Mouse (Mus musculus) heart, embryonic 16.5 days (tissue): ENCODE measurements at regions not wholly inside any gene's neighbourhood (a gene's known extent, or its start where the extent isn't known, plus 50 kb on each side); places are given as distances from the start of the nearest gene placed in this dataset.
"Not testable (repeated sequence)": the region's sequence is repeated elsewhere in the genome, so short reads cannot be mapped to it uniquely, and the experiment has no call there.

Source experiments
- ATAC-seq: fragments of 200-750 bp; cut with Nextera tagmentation; replicated peaks from 2 replicates; pipeline ENCODE4 v1.8.0; 2017; ENCODE audit warnings: moderate number of reproducible peaks; ENCODE audit not compliant: insufficient read depth, low FRiP score; ENCODE audit errors: extremely low read depth
- H3K27ac ChIP-seq: fragments of 300-500 bp; sonication (generic); 2 replicates; pipeline ENCODE4 v1.5.1; 2014; ENCODE audit warnings: mild to moderate bottlenecking, low read length, control low read depth, moderate library complexity
- H3K27me3 ChIP-seq: fragments of 300-500 bp; sonication (generic); 2 replicates; pipeline ENCODE4 v1.6.1; 2014; ENCODE audit warnings: low read length, mixed read lengths; ENCODE audit not compliant: control insufficient read depth, insufficient read depth
- H3K36me3 ChIP-seq: fragments of 300-500 bp; sonication (generic); 2 replicates; pipeline ENCODE4 v1.6.1; 2014; ENCODE audit not compliant: control insufficient read depth, insufficient read depth
- H3K4me1 ChIP-seq: fragments of 300-500 bp; sonication (generic); 2 replicates; pipeline ENCODE4 v1.6.1; 2014; ENCODE audit warnings: low read length, mixed read lengths; ENCODE audit not compliant: control insufficient read depth, insufficient read depth
- H3K4me2 ChIP-seq: fragments of 300-500 bp; sonication (generic); 2 replicates; pipeline ENCODE4 v1.6.1; 2014; ENCODE audit warnings: low read depth, mild to moderate bottlenecking, control low read depth, low read length
- H3K4me3 ChIP-seq: fragments of 300-500 bp; sonication (generic); 2 replicates; pipeline ENCODE4 v1.5.1; 2014; ENCODE audit warnings: mild to moderate bottlenecking, control low read depth, low read length
- H3K9ac ChIP-seq: fragments of 300-500 bp; sonication (generic); 2 replicates; pipeline ENCODE4 v1.6.1; 2014; ENCODE audit warnings: low read length, control low read depth
- H3K9me3 ChIP-seq: fragments of 300-500 bp; sonication (generic); replicated peaks from 2 replicates; pipeline ENCODE4 v1.6.1; 2016; ENCODE audit warnings: low read length; ENCODE audit not compliant: control insufficient read depth
- WGBS: fragments of 180-500 bp; shearing (Covaris S2); extraction: QIAGEN DNeasy Blood & Tissue Kit; methylation state at CpG from one replicate; pipeline ENCODE4 v1.1.7; 2014; 5-methylcytosine and 5-hydroxymethylcytosine counted together

GRCm38 (mm10) chr5:64586933-64587332, 216.3 kb upstream of the Klf3 start:
- no peak overlapping the region for H3K4me2 ChIP-seq
- peaks cover 4% of the 10 kb centered on the region; the same call in 1 of the 2 replicates for H3K4me1 ChIP-seq
- H3K27ac ChIP-seq = no peak overlapping the region
- no peak for ATAC-seq
- WGBS = 85% methylated on average over 3 of the region's 3 CpGs
- no peak overlapping the region for H3K9ac ChIP-seq
- peaks cover 2% of the 10 kb centered on the region; the same call in 1 of the 2 replicates for H3K36me3 ChIP-seq
- H3K4me3 ChIP-seq = no peak overlapping the region
- H3K27me3 ChIP-seq = no peaks in the 10 kb centered on the region
- H3K9me3 ChIP-seq = no peaks in the 10 kb centered on the region; the same call in 1 of the 2 replicates

GRCm38 (mm10) chr5:64587895-64588738, 215.1 kb upstream of the Klf3 start:
- Histone ChIP-seq H3K9ac (no peak overlapping the region), H3K36me3 (peaks cover 2% of the 10 kb centered on the region; the same call in 1 of the 2 replicates), H3K4me2 (no peak overlapping the region), H3K9me3 (no peaks in the 10 kb centered on the region; the same call in 1 of the 2 replicates), H3K4me3 (no peak overlapping the region), H3K27ac (no peak overlapping the region), H3K27me3 (no peaks in the 10 kb centered on the region), H3K4me1 (peaks cover 4% of the 10 kb centered on the region; the same call in 1 of the 2 replicates)
- peak; percentile 52; the same call in 1 of the 2 replicates for ATAC-seq
- WGBS = 25% methylated on average over 8 of the region's 8 CpGs

GRCm38 (mm10) chr5:64588768-64589167, 214.4 kb upstream of the Klf3 start:
- not testable (repeated sequence) for H3K4me3 ChIP-seq, H3K4me2 ChIP-seq, H3K9ac ChIP-seq, H3K9me3 ChIP-seq, H3K27ac ChIP-seq, ATAC-seq, H3K36me3 ChIP-seq, H3K4me1 ChIP-seq, H3K27me3 ChIP-seq
- WGBS = 93% methylated on average over 8 of the region's 8 CpGs

- Histone ChIP-seq H3K9me3 (no peaks in the 10 kb centered on the region; the same call in 1 of the 2 replicates), H3K4me3 (no peak overlapping the region), H3K36me3 (peaks cover 2% of the 10 kb centered on the region; the same call in 1 of the 2 replicates), H3K4me2 (no peak overlapping the region), H3K27ac (no peak overlapping the region), H3K27me3 (no peaks in the 10 kb centered on the region), H3K9ac (no peak overlapping the region), H3K4me1 (peaks cover 6% of the 10 kb centered on the region; the same call in 1 of the 2 replicates)
- WGBS = 71% methylated on average over 5 of the region's 5 CpGs
- no peak for ATAC-seq
Measured at GRCm38 (mm10) chr5:64590036-64590435, 213.2 kb upstream of the Klf3 start.

- Histone ChIP-seq H3K9ac (no peak overlapping the region), H3K4me1 (peaks cover 6% of the 10 kb centered on the region; the same call in 1 of the 2 replicates), H3K9me3 (no peaks in the 10 kb centered on the region; the same call in 1 of the 2 replicates), H3K36me3 (peaks cover 2% of the 10 kb centered on the region; the same call in 1 of the 2 replicates), H3K4me2 (no peak overlapping the region), H3K4me3 (no peak overlapping the region), H3K27ac (no peak overlapping the region), H3K27me3 (no peaks in the 10 kb centered on the region)
- ATAC-seq = no peak
- WGBS = 69% methylated on average over 1 of the region's 1 CpGs
Measured at GRCm38 (mm10) chr5:64590747-64591146, 212.4 kb upstream of the Klf3 start.

GRCm38 (mm10) chr5:64591792-64592191, 211.4 kb upstream of the Klf3 start:
- H3K27ac ChIP-seq = no peak overlapping the region
- 89% methylated on average over 2 of the region's 2 CpGs for WGBS
- no peaks in the 10 kb centered on the region; the same call in 1 of the 2 replicates for H3K9me3 ChIP-seq
- no peak overlapping the region for H3K4me2 ChIP-seq
- peaks cover 2% of the 10 kb centered on the region; the same call in 1 of the 2 replicates for H3K36me3 ChIP-seq
- H3K27me3 ChIP-seq = no peaks in the 10 kb centered on the region
- no peak overlapping the region for H3K4me3 ChIP-seq
- H3K9ac ChIP-seq = no peak overlapping the region
- peaks cover 6% of the 10 kb centered on the region; the same call in 1 of the 2 replicates for H3K4me1 ChIP-seq
- ATAC-seq = no peak

- H3K27me3 ChIP-seq = no peaks in the 10 kb centered on the region
- no peak overlapping the region for H3K27ac ChIP-seq
- no peaks in the 10 kb centered on the region for H3K36me3 ChIP-seq
- no peak overlapping the region for H3K9ac ChIP-seq
- peaks cover 11% of the 10 kb centered on the region for H3K4me1 ChIP-seq
- no peaks in the 10 kb centered on the region for H3K9me3 ChIP-seq
- WGBS = 75% methylated on average over 3 of the region's 3 CpGs
- ATAC-seq = no peak
- no peak overlapping the region for H3K4me2 ChIP-seq
- no peak overlapping the region for H3K4me3 ChIP-seq
Measured at GRCm38 (mm10) chr5:64595220-64595619, 208.0 kb upstream of the Klf3 start.

- WGBS = 53% methylated on average over 17 of the region's 17 CpGs
- H3K4me3 ChIP-seq = no peak overlapping the region
- H3K4me1 ChIP-seq = peaks cover 16% of the 10 kb centered on the region
- 0 out of 2 replicates have a peak overlapping the region, but pooled peaks have one; percentile 29 for H3K27ac ChIP-seq
- H3K4me2 ChIP-seq = no peak overlapping the region
- no peak overlapping the region for H3K9ac ChIP-seq
- no peaks in the 10 kb centered on the region for H3K27me3 ChIP-seq
- no peaks in the 10 kb centered on the region for H3K36me3 ChIP-seq
- ATAC-seq = no peak
- no peaks in the 10 kb centered on the region for H3K9me3 ChIP-seq
Measured at GRCm38 (mm10) chr5:64595751-64596344, 207.3 kb upstream of the Klf3 start.

GRCm38 (mm10) chr5:64597021-64597420, 206.2 kb upstream of the Klf3 start:
- H3K4me1 ChIP-seq = peaks cover 16% of the 10 kb centered on the region
- no peak for ATAC-seq
- 71% methylated on average over 7 of the region's 7 CpGs for WGBS

More at GRCm38 (mm10) chr5:64597021-64597420, 206.2 kb upstream of the Klf3 start:
- Histone ChIP-seq H3K36me3 (no peaks in the 10 kb centered on the region), H3K4me2 (no peak overlapping the region), H3K9ac (no peak overlapping the region), H3K27me3 (no peaks in the 10 kb centered on the region), H3K9me3 (no peaks in the 10 kb centered on the region), H3K4me3 (no peak overlapping the region), H3K27ac (no peak overlapping the region)
